In genomic region chrX:56340305-56340704, GRCm38 (mm10) we compare ENCODE assay signal across 9 mouse cellular contexts. TPM values are rescaled to one million over a fixed set of nuclear protein-coding genes. Genes with fewer than 3 reads are reported as not detected.
DNase-seq lines count a peak whose midpoint lies in the region; ATAC-seq and TF ChIP-seq lines count a peak whose summit lies in the region.
"Had no signal": no experiment of that assay in that cellular context is flagged by ENCODE, and none has a peak within 500 bp of the region (broad histone marks: within the 10 kb centered on the region; RNA-seq: fewer than 3 reads in every experiment).

No protein-coding gene starts in this region.

- DNase-seq in cerebellum, postnatal 10 days = peak; percentile 56 to 59
- no peak for DNase-seq in cerebellum, adult 11 months
- DNase-seq in liver, adult 2 months (ENCODE audit: extremely low read depth, low read depth, low spot score) = peak; percentile 6
- DNase-seq in adrenal gland, postnatal 14 days = peak; percentile 37
- DNase-seq in kidney, postnatal 14 days = peak; percentile 6
- DNase-seq in thymus, postnatal 25 days = peak; percentile 6

- no peaks in the 10 kb centered on the region for H3K4me1 ChIP-seq in liver, adult 2 months (ENCODE audit: control insufficient read depth, insufficient read depth, low read length)
- H3K4me1 ChIP-seq in liver, embryonic 12.5 days = no peaks in the 10 kb centered on the region
- H3K4me1 ChIP-seq: lung, embryonic 15.5 days had no signal

- no peak overlapping the region for H3K4me3 ChIP-seq in liver, adult 2 months (ENCODE audit: insufficient read depth, low read depth, low read length)
- no peak overlapping the region for H3K4me3 ChIP-seq in liver, embryonic 12.5 days
- H3K4me3 ChIP-seq: lung, embryonic 15.5 days had no signal

- H3K36me3 ChIP-seq in liver, adult 2 months (ENCODE audit: control insufficient read depth, insufficient read depth, low read length) = no peaks in the 10 kb centered on the region
- no peaks in the 10 kb centered on the region for H3K36me3 ChIP-seq in liver, embryonic 12.5 days
- H3K36me3 ChIP-seq: lung, embryonic 15.5 days had no signal

- no peak for TF ChIP-seq POLR2A in liver, adult 2 months (IDR thresholded peaks at IDR 0.05; ENCODE audit: extremely low read depth, insufficient read depth, low read length)

- H3K9ac ChIP-seq in liver, adult 2 months (ENCODE audit: low read depth, low read length) = no peak overlapping the region
- H3K9ac ChIP-seq in liver, embryonic 12.5 days = no peak overlapping the region
- H3K9ac ChIP-seq: lung, embryonic 15.5 days had no signal

- H3K79me2 ChIP-seq in liver, adult 2 months (ENCODE audit: control insufficient read depth, insufficient read depth, low read length) = no peaks in the 10 kb centered on the region

- TF ChIP-seq CTCF in liver, adult 2 months (IDR thresholded peaks at IDR 0.05; ENCODE audit: low read depth, low read length) = no peak

- H3K27me3 ChIP-seq in liver, adult 2 months (ENCODE audit: control insufficient read depth, insufficient read depth, low read length) = no peaks in the 10 kb centered on the region
- no peaks in the 10 kb centered on the region for H3K27me3 ChIP-seq in liver, embryonic 12.5 days (replicated peaks)
- H3K27me3 ChIP-seq: lung, embryonic 15.5 days had no signal

- no peak overlapping the region for H3K27ac ChIP-seq in liver, adult 2 months (replicated peaks; ENCODE audit: insufficient read depth, low read depth, low read length)
- no peak overlapping the region for H3K27ac ChIP-seq in liver, embryonic 12.5 days
- H3K27ac ChIP-seq: lung, embryonic 15.5 days had no signal

- H3K9me3 ChIP-seq in liver, embryonic 12.5 days (replicated peaks) = no peaks in the 10 kb centered on the region
- H3K9me3 ChIP-seq: lung, embryonic 15.5 days had no signal

- H3K4me2 ChIP-seq in liver, embryonic 12.5 days = no peak overlapping the region
- H3K4me2 ChIP-seq: lung, embryonic 15.5 days had no signal

- no peak for ATAC-seq in liver, embryonic 12.5 days
- ATAC-seq in erythroid progenitor cell, adult 5-6 weeks (replicated peaks; ENCODE audit: low FRiP score, poor library complexity, severe bottlenecking) = no peak

RNA-seq across cellular contexts. Expression of gene Zfp449, which starts 5.9 kb away (rescaled TPM):
- total RNA-seq in liver, adult 2 months (2014; rRNA removed) = 0.37 and 0.54 TPM in 2 replicates
- polyA plus RNA-seq in liver, adult 2 months (2012; rRNA removed) = 0.04 and 0.10 TPM in 2 replicates
- 1.2 and 1.5 TPM in 2 replicates for polyA plus RNA-seq in liver, embryonic 12.5 days (2016; fragmentation: Nextera tagmentation; extraction: Ambion mirVana)
- total RNA-seq in adrenal gland, postnatal 14 days (2021) = 3.2 and 3.8 TPM in 2 replicates
- total RNA-seq in erythroid progenitor cell, adult 5-6 weeks (2015; ENCODE audit: low replicate concordance) = 1.3 TPM in 1 of 2 replicates, not detected in the other
- total RNA-seq in erythroid progenitor cell, adult 5-6 weeks (2017; ENCODE audit: low replicate concordance) = 0.08 and 0.39 TPM in 2 replicates

RNA-seq across cellular contexts. Expression of gene Smim10l2a, which starts 34.1 kb away (rescaled TPM):
- total RNA-seq in liver, adult 2 months (2014; rRNA removed) = 0.07 and 0.09 TPM in 2 replicates
- polyA plus RNA-seq in liver, adult 2 months (2012; rRNA removed) = 0.05 and 0.12 TPM in 2 replicates
- polyA plus RNA-seq in liver, embryonic 12.5 days (2016; fragmentation: Nextera tagmentation; extraction: Ambion mirVana) = 0.83 and 1.0 TPM in 2 replicates
- total RNA-seq in adrenal gland, postnatal 14 days (2021) = 0.56 and 1.4 TPM in 2 replicates
- not detected in 2 replicates for total RNA-seq in erythroid progenitor cell, adult 5-6 weeks (2015; ENCODE audit: low replicate concordance)
- not detected in 2 replicates for total RNA-seq in erythroid progenitor cell, adult 5-6 weeks (2017; ENCODE audit: low replicate concordance)
